Mouse (Mus musculus) kidney, postnatal 36 days (tissue): ENCODE measurements around the gene Rp9.

Experiments used
- DNase-seq, 2 experiments: peaks; one replicate each; pipeline ENCODE4 v3.0.0; 2021 to 2022; ENCODE audit warnings: mixed read lengths in 2 of 2

The Rp9 gene

DNA sequence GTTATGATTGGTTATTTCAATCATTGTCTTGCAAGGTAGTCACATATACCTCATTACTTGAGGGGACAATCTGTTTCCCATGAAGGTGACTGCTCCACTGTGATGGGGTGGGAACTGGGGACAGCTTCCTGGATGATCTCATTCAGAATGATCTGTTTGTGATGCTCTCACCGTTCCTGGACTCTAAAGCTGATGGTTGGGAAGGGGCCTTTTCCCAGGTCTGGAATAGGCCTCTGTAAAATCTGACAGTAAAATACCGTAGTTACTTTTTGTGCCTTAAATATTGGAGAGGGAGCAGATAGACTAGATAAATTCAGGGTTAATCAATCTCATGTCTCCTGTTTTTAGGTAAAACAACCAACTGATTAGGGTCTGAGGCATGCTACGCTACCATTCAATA lies at the start of gene Rp9:
TSS of gene Rp9 (minus strand) at position 101 of the 400 bp plus-strand sequence.
- no peak for DNase-seq

DNA sequence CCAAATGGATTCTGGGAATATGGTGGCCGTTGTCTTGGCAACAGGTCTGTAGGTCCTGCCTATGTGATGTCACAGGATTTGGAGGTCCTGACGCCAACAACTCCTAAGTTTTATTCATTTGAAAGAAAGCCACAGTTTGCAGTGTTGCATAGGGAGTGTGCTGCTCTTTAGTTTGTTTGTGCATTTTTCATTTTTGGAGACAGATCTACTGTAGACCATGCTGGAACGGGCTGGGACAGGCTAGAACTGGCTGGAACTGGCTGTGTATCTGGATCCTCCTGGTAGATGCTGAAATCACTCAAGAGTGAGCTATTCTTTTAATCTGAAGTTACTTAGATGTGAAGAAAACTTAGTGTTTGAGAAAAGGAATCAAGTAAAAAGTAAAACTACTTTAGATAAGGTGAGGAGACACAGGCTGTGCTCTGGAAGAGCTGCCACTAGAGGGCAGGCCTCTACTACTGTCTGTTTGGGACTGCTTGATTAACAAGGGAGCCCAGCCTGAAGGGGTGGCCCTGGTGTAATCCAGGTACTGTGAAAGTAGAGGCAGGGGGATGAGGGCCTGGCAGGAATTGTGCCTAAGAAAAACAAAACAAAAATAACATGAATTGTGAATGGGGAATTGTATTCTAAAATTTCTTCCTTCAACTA lies 49.0 kb upstream of the Rp9 start:
- DNase-seq: peak; percentile 13 to 76

DNA sequence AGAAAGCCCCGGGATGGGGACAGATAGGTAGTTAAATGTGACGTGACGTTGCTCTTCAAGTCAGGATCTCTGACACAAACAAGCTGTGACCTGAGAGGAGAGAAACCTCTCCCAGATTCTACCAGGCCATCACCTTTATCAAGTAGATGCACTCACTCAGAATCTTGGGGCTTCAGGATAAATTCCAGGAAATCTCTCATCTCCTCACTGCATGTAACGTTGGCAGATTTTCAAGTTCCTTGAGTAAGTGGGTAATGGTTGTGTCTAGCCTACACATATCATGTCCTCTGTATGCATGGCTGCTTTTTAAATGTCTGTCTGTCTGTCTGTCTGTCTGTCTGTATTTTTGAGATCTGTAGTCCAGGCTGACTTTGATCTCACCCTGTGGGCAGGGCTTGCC lies 45.5 kb upstream of the Rp9 start:
- no peak for DNase-seq

DNA sequence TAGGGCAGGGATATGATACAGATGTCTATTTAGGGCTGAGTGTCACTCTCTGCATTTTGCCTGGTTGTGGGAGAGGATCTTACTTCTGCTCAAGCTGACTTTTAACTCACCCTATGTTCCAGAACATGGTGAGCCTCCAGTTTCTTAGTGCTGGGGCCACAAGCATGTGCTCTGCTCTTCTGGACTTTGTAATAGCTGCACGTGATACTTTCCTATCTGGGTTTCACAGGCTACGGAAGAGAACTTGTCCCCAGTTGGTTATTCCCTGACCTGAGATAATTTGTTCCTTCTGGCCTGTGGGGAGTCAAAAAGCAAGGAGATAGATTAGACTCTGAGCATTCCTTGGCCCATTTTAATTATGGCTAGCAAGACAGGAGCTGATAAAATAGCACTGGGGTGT lies 36.0 kb upstream of the Rp9 start:
- DNase-seq: no peak

DNA sequence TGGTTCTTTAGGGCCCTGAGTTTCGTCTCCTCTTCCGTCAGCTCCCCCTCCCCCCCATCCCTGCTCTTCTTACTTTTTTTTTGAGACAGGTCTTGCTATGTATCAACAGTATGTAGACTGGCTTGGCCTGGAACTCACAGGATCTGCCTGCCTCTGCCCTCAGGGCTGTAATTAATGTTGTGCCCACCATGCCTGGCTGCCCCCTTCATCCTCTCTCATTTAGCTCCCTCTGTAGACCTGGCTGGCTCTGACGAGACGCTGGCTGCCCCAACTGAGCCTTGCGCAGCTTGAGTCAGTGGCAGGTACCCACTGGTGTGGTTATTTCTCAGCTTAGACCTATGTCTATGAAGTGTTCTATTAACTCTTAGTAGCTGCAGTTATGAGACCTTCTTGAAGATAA lies 34.0 kb upstream of the Rp9 start:
- DNase-seq: no peak

DNA sequence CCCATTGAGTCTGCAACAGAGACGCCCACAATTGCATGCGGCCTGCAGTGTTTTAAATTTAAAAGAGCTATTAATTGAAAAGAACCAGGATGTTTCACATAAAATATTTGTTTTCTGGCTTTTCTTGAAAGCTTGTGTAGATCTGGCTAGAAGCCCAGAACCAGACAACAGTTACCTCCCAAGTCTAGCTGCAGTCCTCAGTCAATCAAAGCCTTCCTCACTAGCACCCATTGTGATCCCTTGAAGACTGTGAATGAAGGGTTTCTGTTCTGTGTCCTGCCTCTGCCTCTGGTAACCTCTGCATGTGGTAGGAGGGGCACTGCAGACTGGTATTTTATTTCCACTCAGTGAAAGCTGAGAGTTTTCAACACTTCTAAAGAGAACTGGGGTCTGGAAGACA lies 33.4 kb upstream of the Rp9 start:
- DNase-seq: no peak

DNA sequence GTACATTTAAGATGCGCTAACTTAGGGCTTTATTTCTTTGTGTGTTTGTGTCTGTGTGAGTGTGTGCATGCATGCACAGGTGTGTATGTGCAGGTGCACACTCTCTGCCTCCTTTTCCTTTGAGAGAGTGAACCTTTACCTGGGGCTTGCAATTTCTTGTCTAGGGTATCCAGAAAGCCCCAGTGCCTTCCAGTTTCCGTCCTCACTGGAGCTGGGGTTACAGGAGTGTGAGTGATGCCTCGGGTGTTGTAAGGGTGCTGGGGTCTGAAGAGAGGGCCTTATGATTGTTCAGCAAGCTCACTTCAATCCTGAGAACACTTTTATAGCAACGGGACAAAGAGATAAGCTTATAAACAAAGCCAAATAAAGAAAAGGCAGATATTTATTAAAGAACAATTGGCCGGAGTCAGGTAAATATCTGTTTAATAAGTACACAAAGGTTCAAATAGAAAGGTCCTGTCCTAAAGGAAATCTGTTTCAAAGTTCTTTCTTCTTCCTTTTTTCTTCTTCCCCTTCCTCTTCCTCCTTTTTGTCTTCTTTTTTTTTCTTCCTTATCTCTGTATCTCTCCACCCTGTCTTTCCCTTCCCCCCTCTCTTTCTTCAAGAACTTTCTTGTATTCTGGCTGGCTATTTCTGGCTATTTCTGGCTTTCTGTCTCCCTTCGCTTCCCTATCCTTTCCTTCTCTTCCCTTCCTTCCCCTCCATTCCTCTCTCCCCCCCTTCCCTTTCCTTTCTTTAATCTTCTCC lies 27.7 kb upstream of the Rp9 start:
- no peak for DNase-seq

DNA sequence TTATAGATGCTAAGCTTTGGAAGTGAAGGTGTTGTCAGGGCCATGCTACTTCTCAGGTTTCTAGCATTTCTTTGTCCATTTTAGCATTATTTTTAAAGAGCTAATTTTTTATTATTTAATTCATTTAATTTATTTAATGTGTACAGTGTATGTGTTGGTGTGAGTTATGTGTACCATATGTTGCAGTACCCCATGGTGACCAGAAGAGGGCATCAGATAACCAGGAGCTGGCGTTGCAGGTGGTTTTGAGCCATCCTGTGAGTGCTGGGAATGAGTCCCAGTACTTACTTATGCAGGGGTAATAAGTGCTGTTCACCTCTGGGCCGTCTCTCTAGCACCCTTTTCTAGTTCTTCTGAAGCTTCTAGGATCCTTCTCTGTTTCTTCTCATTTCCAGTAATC lies 25.6 kb upstream of the Rp9 start:
- DNase-seq: no peak

DNA sequence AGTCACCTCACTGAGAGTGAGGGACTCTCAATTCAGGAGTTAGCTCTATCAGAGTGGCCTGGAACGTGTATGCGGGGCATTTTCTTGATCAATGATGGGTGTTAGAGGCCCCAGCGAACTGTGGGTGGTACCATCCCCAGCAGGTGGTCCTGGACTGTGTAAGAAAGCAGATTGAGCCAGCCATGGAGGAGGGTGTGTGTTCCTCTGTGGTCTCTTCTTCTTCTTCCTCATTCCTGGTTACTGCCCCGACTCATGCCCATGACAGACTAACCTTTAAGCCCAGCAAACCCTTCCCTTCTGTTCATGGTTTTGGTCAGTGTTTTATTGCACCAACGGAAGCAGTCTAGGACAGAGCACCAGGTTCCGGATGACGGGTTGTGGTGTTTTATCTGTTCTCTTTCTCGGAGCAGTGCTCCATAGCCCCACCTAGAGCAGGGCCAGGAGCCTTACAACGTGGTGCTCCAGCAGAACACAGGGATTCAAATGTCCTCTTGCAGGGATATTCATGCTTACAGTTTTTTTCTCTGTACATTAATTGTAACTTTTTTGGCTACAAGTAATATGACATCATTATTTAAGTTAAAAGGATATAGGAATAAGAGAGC lies 24.8 kb upstream of the Rp9 start:
- DNase-seq: no peak

DNA sequence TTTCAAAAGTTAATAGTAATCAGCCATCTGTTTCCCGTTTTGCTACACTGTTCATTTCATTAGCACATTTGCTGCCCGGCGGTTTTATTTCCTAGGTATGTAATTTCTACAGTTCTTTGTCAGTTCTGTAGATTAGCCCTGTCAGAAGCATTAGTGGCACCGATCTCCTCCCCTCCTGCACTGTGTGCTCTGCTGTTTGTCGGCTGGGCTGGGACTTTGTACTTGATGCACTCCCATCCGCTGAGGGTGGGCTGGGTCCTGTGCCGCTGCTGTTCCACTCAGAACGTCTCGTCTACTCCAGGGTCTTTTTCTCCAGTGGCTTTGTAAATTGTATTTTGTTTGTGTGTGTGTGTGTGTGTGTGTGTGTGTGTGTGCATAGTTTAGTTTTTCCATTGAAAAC lies 19.4 kb upstream of the Rp9 start:
- no peak for DNase-seq

DNA sequence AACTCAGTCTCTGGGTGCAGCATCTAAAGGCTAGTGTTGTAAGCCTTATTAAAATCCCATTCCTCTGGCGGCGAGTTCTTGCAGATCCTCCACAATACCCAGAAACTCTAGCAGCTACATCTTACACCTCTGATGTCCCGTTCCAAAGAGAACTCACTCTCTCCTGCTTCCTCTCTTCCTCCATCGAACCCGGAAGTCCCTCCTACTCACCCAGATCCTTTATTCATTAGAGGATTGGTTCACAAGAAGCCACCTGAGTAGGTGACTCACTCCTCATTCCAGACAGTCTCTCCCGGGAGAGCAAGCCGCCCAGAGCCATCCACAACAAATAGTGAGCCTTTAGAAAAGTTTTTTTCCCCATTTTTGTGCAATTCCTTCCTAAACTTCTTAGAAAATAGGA lies 16.7 kb upstream of the Rp9 start:
- DNase-seq: no peak

DNA sequence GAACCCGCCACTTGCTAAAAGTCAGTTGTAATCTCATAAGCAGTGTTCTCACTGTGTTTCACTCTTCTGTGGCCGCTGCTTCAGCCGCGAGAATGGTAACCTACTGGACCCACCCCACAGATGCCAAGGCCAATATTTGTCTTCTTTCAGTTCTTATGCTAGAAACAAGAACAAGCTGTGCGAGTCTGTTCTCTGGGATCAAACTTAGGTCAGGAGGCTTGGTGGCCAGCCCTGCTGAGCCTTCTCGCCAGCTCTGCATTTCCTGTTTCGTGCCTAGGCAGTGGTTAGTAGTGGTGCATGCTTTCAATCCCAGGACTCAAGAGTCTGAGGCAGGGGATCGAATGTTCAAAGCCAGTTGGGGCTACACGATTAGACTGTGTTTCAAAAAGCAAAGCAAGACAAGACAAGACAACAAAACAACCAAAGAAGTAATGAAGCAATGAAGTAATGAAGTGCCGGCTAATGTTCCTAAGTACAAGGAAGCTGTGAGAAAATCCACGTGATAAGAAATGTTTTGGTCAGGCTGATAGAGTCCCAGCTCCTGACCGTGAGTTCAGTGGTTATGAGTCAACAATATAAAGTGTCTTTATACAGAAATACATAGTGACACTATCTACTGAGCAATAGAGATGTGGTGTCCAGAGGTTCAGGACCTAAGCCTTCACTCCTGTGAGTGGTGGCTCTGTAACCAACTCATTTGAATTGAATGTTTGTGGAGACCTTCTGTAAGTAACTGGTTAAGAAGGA lies 15.2 kb upstream of the Rp9 start:
- DNase-seq: no peak

DNA sequence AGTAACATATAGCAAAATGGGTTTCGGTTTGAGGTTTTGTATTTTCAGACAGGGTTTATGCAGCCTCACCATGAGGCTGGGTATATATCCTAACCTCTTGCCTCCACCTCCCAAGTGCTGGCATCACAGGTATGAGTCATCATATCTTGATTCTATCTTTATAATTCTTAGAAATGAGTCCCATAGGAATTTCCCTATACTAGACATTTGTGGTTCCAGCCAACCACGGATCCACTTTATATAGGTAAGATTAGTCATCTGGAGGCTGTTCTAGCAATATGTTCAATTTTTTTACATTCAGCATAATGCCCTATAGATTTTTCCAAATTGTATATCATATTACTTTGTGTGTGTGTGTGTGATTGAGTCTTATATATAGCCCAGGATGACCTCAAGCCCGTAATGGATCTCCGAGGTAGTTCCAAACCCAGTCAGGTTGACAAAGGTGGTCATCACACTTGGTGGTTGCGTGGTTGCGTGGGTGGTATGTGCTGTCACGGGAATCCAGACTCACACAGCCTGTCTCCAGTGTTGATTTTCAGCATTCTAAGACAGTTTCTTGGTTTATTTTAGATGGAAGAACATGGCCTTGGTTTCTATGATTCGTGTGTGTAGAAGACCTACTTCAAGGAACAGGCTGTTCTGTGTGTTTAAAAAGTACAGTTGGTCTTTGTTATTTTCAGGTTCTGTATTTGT lies 14.5 kb upstream of the Rp9 start:
- DNase-seq: no peak

DNA sequence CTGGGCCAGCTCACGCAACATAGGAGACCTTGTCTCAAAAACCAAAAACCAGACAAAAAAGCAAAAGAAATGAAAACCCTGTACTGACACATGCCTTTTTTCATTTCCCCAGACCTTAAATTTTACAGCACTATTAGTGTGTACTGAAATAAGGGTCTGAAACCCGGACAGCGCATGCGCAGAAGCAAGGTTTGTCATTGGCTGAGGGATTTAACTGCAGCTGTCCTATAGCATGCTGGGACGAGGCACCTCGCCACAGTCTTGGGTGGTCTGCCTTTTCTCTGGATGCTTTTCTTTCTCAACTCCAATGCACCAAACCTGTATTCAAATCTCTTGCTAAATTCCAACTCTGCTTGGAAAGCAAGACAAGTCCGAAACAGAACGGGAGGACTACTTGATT lies 9.4 kb upstream of the Rp9 start:
- DNase-seq: no peak

DNA sequence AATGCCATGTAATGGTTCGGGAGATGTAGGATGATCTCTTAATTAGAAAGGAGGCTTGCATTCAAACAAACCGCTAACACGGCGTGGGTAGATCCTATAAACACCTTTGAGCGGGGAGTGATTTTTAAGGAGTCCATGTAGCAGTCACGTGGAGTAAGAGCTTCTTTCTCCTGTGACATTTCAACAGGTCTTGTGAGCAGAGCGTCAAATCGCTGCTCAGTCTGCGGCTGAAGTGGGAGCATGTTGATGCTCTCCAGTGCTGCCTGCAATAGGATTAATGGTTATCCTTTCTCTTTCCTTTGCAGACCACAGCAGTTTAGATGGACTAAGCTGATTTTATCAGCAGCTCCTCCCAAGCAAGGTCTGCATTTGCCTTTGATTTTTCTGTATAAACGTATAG lies 6.7 kb upstream of the Rp9 start:
- peak; percentile 9 to 27 for DNase-seq

DNA sequence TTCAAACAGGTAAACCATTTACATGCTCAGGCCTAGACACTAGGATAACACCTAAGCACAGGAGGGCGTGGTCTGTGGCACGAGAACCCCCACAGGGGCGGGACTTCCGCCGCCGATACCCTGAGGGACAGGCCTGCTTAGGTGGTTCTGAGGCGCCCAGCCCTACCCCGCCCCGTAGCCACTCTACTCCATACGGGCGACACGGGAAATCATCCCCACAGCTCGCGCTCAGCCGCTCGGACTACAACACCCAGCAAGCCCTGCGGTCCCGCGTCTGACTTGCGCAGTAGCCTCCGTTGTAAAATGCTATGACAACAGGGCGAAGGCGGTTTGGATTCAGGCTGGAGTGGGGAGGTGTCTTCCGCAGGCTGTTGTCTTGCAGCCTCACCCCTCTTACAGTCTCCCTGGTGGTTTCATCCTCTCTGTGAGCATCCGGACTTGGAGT lies 5.9 kb upstream of the Rp9 start, which contains the start of gene Bbs9:
TSS of gene Bbs9 (plus strand) at position 292 of the 445 bp plus-strand sequence.
- DNase-seq: peak; percentile 95

DNA sequence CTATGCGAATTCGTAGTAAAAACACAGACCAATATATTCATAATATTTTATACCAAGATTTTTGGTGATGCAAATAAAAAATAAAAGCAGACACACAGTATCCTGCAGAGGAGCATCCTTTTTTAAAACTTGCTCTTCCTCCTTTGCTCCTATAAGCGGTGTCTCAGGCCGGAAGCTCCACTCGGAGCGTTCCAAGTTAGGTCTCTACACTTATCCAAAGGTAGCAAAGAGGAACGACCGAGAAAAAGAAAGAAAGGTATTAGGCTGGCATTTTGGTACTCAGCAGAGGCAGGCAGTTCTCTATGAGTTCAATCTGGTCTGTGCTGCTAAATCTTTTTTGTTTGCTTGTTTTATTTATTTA lies 664 bp downstream of the Rp9 start:
- DNase-seq: no peak

DNA sequence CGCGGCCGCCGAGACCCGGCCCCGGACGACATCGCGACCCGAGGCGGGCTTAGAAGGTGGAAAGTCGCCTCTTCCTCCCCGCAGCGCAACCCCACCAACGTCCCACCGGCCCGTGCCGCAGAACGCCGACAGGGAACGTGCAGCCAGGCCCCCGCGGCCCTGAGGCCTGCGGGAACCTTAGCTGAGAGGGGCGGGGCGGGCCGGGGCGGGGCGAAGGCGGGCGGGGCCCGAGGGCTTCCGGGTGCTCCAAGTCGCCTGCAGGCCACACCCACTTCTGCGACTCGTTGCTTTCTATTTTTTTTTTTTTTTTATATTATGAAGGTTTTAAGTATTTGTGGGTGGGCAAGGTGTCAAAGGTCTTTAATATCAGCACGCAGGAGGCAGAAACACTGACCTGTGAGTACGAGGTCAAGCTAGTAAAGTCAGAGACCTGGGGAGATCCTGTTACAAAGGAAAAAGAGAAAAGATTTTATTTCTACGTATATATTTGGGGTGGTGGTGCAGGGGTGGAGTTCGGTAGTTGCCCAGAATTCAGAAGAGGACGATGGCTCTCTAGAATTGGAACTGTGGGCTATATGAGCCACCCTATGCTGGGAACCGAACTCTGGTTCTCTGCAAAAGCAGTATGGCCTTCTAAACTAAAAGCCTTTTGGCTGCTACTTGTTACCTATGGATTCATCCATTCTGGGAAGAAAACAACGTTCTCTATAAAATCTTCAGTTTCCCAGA lies 1.2 kb downstream of the Rp9 start:
- DNase-seq: peak; percentile 69 to 84

DNA sequence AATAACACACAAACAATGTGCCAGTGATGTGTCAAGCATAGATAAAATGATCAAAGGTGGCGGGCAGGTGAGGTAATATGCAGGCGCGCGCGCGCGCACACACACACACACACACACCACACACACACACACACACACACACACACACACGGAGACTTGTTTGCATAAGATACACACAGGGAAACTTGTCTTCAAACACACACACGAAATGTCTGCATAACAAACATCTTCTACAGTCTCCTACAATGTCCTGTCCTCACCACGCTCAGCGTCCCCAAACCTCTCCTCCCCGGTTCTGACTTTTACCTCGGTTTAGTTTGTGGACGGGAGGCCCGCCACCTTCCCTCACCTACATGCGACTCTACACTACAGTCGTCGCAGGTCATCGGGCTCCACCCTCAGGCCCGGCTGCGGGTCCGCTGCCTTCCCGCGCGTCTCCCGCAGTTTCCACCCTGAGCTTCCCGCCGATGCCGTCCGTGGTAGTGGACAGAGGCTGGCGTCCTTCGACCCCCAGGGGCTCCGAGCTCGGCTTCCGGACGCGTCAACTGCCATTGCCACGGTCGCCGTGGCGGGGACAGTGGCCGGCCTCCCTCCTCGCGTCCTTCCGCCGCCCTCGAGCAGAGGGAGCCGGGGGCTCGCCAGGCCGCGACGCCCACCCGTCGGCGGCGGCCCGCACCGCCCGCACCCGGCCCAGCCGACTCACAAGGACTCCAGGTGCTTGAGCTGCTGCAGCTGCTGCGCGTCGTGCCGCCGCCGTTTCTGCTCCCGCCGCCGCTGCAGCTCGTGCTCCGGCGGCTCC lies 2.0 kb downstream of the Rp9 start:
- peak; percentile 27 to 58 for DNase-seq

DNA sequence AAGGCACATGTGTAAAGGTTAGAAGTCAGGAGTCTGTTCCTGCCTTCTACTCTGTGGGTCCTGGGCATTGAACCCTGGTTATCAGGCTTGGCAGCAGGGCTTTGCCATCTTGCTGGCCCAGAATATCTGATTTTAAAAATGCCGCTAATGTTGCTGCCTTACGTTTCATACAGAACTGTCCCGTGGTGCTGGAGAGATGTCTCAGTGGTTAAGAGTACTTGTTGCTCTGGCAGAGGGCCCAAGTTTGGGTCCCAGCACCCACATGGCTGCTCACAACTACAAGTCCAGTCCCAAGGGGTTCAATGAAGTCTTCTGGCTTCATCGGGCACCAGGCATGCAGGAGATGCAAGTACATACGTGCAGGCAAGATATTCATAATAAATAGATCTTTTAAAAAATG lies 3.3 kb downstream of the Rp9 start:
- DNase-seq: no peak

DNA sequence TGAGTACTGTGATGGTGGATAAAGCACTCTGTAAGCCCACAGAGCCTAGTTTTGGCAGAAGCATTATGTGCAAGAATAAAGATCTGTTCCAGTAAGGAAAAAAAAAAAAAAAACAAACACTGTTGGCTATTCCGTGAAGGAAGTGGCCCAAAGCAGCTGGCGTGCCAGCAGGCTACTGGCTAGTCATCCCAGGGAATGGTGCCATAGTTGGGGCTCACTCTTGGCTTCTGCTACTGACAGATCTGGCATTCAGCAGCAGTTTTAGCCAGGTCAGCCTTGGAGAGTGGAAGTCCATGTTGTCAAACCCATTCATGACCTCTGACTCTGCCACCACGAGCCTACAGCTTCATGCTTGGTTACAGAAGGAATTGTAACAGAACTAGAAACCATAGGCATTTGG lies 7.6 kb downstream of the Rp9 start:
- no peak for DNase-seq
